8 mouse cellular contexts compared by ENCODE assay signal in the genomic region with DNA sequence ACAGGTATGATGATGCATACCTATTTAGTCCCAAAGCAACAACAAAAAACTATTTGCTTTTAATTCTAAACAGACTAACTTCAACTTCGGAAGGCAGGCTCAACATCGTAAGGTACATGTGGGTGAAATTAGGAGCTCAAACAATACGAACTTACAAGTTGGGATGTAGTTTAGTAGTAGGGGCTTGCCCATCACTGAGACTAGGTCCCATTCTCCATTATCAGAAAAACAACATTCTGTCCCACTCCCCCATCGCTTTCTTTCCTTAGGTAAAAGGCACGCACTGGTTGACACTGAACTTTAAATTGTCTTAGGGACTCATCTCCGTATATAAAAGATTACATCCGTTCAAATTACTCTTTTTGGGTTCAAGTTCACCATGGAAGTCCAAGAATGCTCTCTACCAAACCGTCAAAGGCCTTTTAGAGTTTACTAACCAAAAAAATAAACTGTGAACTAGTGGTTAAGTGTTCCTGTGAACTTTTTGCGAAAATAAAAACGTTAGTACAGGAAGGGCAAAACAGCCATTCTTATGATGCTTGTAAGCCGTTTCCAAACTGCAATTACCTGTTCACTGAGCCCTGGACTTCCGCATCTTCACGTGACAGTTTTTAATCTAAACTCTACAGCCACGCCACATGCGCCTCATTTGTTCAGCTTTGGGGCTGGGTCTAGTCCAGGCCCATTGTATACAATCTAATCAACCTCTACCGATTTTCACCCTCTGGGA. TPM values are rescaled to one million over a fixed set of nuclear protein-coding genes. Genes with fewer than 3 reads are reported as not detected.
DNase-seq lines count a peak whose midpoint lies in the region; ATAC-seq and TF ChIP-seq lines count a peak whose summit lies in the region.

No protein-coding gene starts in this region.

- H3K4me2 ChIP-seq in forebrain, embryonic 15.5 days (replicated peaks) = peak overlapping the region; percentile 81

- no peak for DNase-seq in cerebellum, adult 2 months
- no peak for DNase-seq in cerebellum, adult 8-10 months
- DNase-seq in MEL (ENCODE audit: low read depth, low spot score) = peak; percentile 76
- DNase-seq in kidney, postnatal 4 days = peak; percentile 23 to 39
- peak; percentile 35 for DNase-seq in thymus, postnatal 14 days
- DNase-seq in cerebellum, postnatal 4 days (ENCODE audit: low spot score in 2 of 2) = no peak

- TF ChIP-seq POLR2A in cerebellum, adult 2 months (IDR thresholded peaks at IDR 0.05; ENCODE audit: borderline replicate concordance, insufficient read depth, low read length) = no peak
- no peak; a peak in 1 of 4 replicates for TF ChIP-seq POLR2A in MEL (IDR thresholded peaks at IDR 0.05; ENCODE audit: control insufficient read depth in 1 of 2, insufficient read depth in 1 of 2, low read depth in 1 of 2, low read length in 2 of 2, poor library complexity in 1 of 2)

- TF ChIP-seq RAD21 in MEL (IDR thresholded peaks at IDR 0.05; ENCODE audit: low read depth, low read length) = no peak

- no peaks in the 10 kb centered on the region for H3K4me1 ChIP-seq in cerebellum, adult 2 months (ENCODE audit: control insufficient read depth, insufficient read depth, low read length)
- peaks cover 3 to 7% of the 10 kb centered on the region in 2 experiments; a peak in 3 of 4 replicates for H3K4me1 ChIP-seq in MEL (ENCODE audit: control insufficient read depth in 1 of 2, insufficient read depth in 2 of 2, low read length in 2 of 2)
- peaks cover 39% of the 10 kb centered on the region for H3K4me1 ChIP-seq in forebrain, embryonic 15.5 days

- 0 out of 4 replicates have a peak, but pooled peaks of 1 of the 2 experiments have one; percentile 18 for TF ChIP-seq EP300 in MEL (IDR thresholded peaks at IDR 0.05; ENCODE audit: low read depth in 1 of 2, low read length in 2 of 2)

- no peaks in the 10 kb centered on the region for H3K9me3 ChIP-seq in MEL (replicated peaks; ENCODE audit: insufficient read depth, low read length)
- no peaks in the 10 kb centered on the region for H3K9me3 ChIP-seq in forebrain, embryonic 15.5 days

- H3K36me3 ChIP-seq in MEL (ENCODE audit: control insufficient read depth in 1 of 2, insufficient read depth in 2 of 2, low read length in 2 of 2) = peaks cover 14 to 22% of the 10 kb centered on the region in 2 experiments
- no peaks in the 10 kb centered on the region for H3K36me3 ChIP-seq in forebrain, embryonic 15.5 days

- H3K9ac ChIP-seq in MEL (ENCODE audit: control insufficient read depth, low read depth, low read length, poor library complexity, severe bottlenecking) = peak overlapping the region; percentile 90
- H3K9ac ChIP-seq in forebrain, embryonic 15.5 days (replicated peaks) = peak overlapping the region; percentile 97

- peaks cover 55% of the 10 kb centered on the region for H3K79me2 ChIP-seq in MEL (ENCODE audit: control insufficient read depth, insufficient read depth, low read length, poor library complexity)

- peak overlapping the region; percentile 92; the same call in 1 of the 2 replicates for H3K27ac ChIP-seq in cerebellum, adult 2 months (ENCODE audit: insufficient read depth, low read length)
- H3K27ac ChIP-seq in MEL (ENCODE audit: control insufficient read depth, low read depth, low read length) = peak overlapping the region; percentile 79
- peak overlapping the region; percentile 98 for H3K27ac ChIP-seq in forebrain, embryonic 15.5 days (replicated peaks)

- TF ChIP-seq CTCF in cerebellum, adult 2 months (IDR thresholded peaks at IDR 0.05; ENCODE audit: borderline replicate concordance, insufficient read depth, low read depth, low read length) = no peak
- TF ChIP-seq CTCF in MEL (IDR thresholded peaks at IDR 0.05 in 2 of 3, conservative IDR thresholded peaks at IDR 0.05 in 1 of 3; ENCODE audit: control insufficient read depth in 1 of 3, insufficient read depth in 1 of 3, low read depth in 2 of 3, low read length in 3 of 3, poor library complexity in 1 of 3, severe bottlenecking in 1 of 3) = no peak

- ATAC-seq in forebrain, embryonic 15.5 days (replicated peaks) = no peak
- ATAC-seq in megakaryocyte progenitor cell, adult 5-6 weeks (replicated peaks; ENCODE audit: poor library complexity) = peak; percentile 15

- H3K27me3 ChIP-seq in cerebellum, adult 2 months (ENCODE audit: control insufficient read depth, insufficient read depth, low read length) = no peaks in the 10 kb centered on the region
- H3K27me3 ChIP-seq in MEL (ENCODE audit: control insufficient read depth in 1 of 2, insufficient read depth in 2 of 2, low read length in 2 of 2) = no peaks in the 10 kb centered on the region
- H3K27me3 ChIP-seq in forebrain, embryonic 15.5 days = no peaks in the 10 kb centered on the region

- H3K4me3 ChIP-seq in cerebellum, adult 2 months (replicated peaks; ENCODE audit: insufficient read depth, low read depth, low read length) = peak overlapping the region; percentile 100
- peak overlapping the region; percentile 95 to 98 for H3K4me3 ChIP-seq in MEL (ENCODE audit: control insufficient read depth in 1 of 2, insufficient read depth in 1 of 2, low read depth in 2 of 2, low read length in 2 of 2)
- H3K4me3 ChIP-seq in forebrain, embryonic 15.5 days = peak overlapping the region; percentile 97

- 2% methylated on average over 16 of the region's 16 CpGs for WGBS in cerebellum, adult 2 months
- WGBS in forebrain, embryonic 15.5 days = 1% methylated on average over 16 of the region's 16 CpGs

TF ChIP-seq in MEL, 35 proteins besides CTCF, POLR2A, EP300 and RAD21:
- TF ChIP-seq CHD1 (IDR thresholded peaks at IDR 0.05; ENCODE audit: low read depth, low read length) = peak; percentile 96
- TF ChIP-seq GATA1 (IDR thresholded peaks at IDR 0.05; ENCODE audit: low read depth, low read length) = no peak
- no peak for TF ChIP-seq RCOR1 (IDR thresholded peaks at IDR 0.05; ENCODE audit: low read depth, low read length)
- 0 out of 2 replicates have a peak, but pooled peaks have one; percentile 60 for TF ChIP-seq HCFC1 (IDR thresholded peaks at IDR 0.05; ENCODE audit: low read depth, low read length)
- no peak for TF ChIP-seq UBTF (IDR thresholded peaks at IDR 0.05; ENCODE audit: borderline replicate concordance, insufficient read depth, low read depth, low read length)
- peak in 1 of 2 experiments; percentile 72; a peak in 3 of 4 replicates for TF ChIP-seq USF2 (IDR thresholded peaks at IDR 0.05; ENCODE audit: borderline replicate concordance in 1 of 2, insufficient read depth in 1 of 2, low read depth in 1 of 2, low read length in 2 of 2)
- peak; percentile 96 for TF ChIP-seq SIN3A (IDR thresholded peaks at IDR 0.05; ENCODE audit: low read length)
- TF ChIP-seq JUND (IDR thresholded peaks at IDR 0.05; ENCODE audit: low read depth, low read length) = no peak
- TF ChIP-seq USF1 (IDR thresholded peaks at IDR 0.05; ENCODE audit: low read depth, low read length) = peak; percentile 93
- no peak for TF ChIP-seq MYB (IDR thresholded peaks at IDR 0.05; ENCODE audit: low read depth, low read length)
- peak; percentile 98 for TF ChIP-seq MXI1 (IDR thresholded peaks at IDR 0.05; ENCODE audit: low read depth, low read length)
- peak; percentile 90 for TF ChIP-seq MYC (IDR thresholded peaks at IDR 0.05; ENCODE audit: low read depth, low read length)
- no peak for TF ChIP-seq MEF2A (IDR thresholded peaks at IDR 0.05; ENCODE audit: extremely low read depth, insufficient replicate concordance, low read depth, low read length, poor library complexity, severe bottlenecking)
- TF ChIP-seq TCF12 (IDR thresholded peaks at IDR 0.05; ENCODE audit: low read depth, low read length) = 0 out of 2 replicates have a peak, but pooled peaks have one; percentile 10
- TF ChIP-seq ZKSCAN1 (IDR thresholded peaks at IDR 0.05; ENCODE audit: low read depth, low read length) = no peak
- no peak for TF ChIP-seq NRF1 (IDR thresholded peaks at IDR 0.05; ENCODE audit: insufficient read depth, low read depth, low read length, poor library complexity, severe bottlenecking)
- TF ChIP-seq POLR2AphosphoS2 (IDR thresholded peaks at IDR 0.05; ENCODE audit: low read length) = peak; percentile 65; the same call in 1 of the 2 replicates
- TF ChIP-seq TBP (IDR thresholded peaks at IDR 0.05; ENCODE audit: low read depth, low read length) = no peak
- peak; percentile 57 for TF ChIP-seq TAL1 (IDR thresholded peaks at IDR 0.05; ENCODE audit: low read length)
- TF ChIP-seq GABPA (IDR thresholded peaks at IDR 0.05; ENCODE audit: low read depth, low read length) = no peak
- peak; percentile 95 for TF ChIP-seq BHLHE40 (IDR thresholded peaks at IDR 0.05; ENCODE audit: borderline replicate concordance, low read depth, low read length)
- TF ChIP-seq MAZ (IDR thresholded peaks at IDR 0.05; ENCODE audit: low read depth, low read length) = no peak
- TF ChIP-seq KAT2A (conservative IDR thresholded peaks at IDR 0.05; ENCODE audit: low read depth, low read length) = no peak
- no peak for TF ChIP-seq ZNF384 (IDR thresholded peaks at IDR 0.05; ENCODE audit: low read depth, low read length)
- peak; percentile 88 for TF ChIP-seq MAX (IDR thresholded peaks at IDR 0.05; ENCODE audit: low read length)
- peak; percentile 86 for TF ChIP-seq ELF1 (IDR thresholded peaks at IDR 0.05; ENCODE audit: low read depth, low read length)
- peak; percentile 49; the same call in 1 of the 2 replicates for TF ChIP-seq ETS1 (IDR thresholded peaks at IDR 0.05; ENCODE audit: low read depth, low read length)
- TF ChIP-seq ZC3H11A (IDR thresholded peaks at IDR 0.05; ENCODE audit: low read depth, low read length) = no peak

RNA-seq across cellular contexts. Expression of a gene that starts 1.4 kb away (rescaled TPM):
- 79.5 and 84.9 TPM in 2 replicates for polyA plus RNA-seq in cerebellum, adult 2 months (2012; rRNA removed)
- total RNA-seq in MEL (2012; rRNA removed) = 263 and 275 TPM in 2 replicates
- 100 to 1,000 TPM; 154 to 286 TPM for polyA plus RNA-seq in MEL (2012; ENCODE audit: insufficient read depth in 1 of 2, insufficient read length in 2 of 2, low read depth in 1 of 2, low replicate concordance in 2 of 2, missing spikeins in 1 of 2)
- polyA plus RNA-seq in forebrain, embryonic 15.5 days (2015; fragmentation: Nextera tagmentation; extraction: Ambion mirVana) = 359 and 363 TPM in 2 replicates
- 354 and 364 TPM in 2 replicates for total RNA-seq in megakaryocyte progenitor cell, adult 5-6 weeks (2015)
- total RNA-seq in megakaryocyte progenitor cell, adult 5-6 weeks (2017) = 493 and 597 TPM in 2 replicates

Comparison
In these comparisons a context has a peak if more than half of its experiments do, and no peak if none do; other contexts are left out.
1. DNase-seq: peak in MEL (single experiment), kidney, postnatal 4 days (2 of 2) and thymus, postnatal 14 days (single experiment); none in cerebellum, adult 2 months (0 of 2), cerebellum, adult 8-10 months (single experiment) and cerebellum, postnatal 4 days (0 of 2).
2. Peak in every context shown above with its lines, with median percentiles within 50 percentile points of each other: H3K27ac ChIP-seq and H3K4me3 ChIP-seq.